Mouse (Mus musculus): Measurements from ENCODE around the gene Lair1. TPM values are rescaled to one million over a fixed set of nuclear protein-coding genes. Genes with fewer than 3 reads are reported as not detected.
"Not testable (repeated sequence)": the region's sequence is repeated elsewhere in the genome, so short reads cannot be mapped to it uniquely, and the experiment has no call there.

Lair1 gene
- polyA plus RNA-seq, 1 experiment = 7.2 TPM

DNA sequence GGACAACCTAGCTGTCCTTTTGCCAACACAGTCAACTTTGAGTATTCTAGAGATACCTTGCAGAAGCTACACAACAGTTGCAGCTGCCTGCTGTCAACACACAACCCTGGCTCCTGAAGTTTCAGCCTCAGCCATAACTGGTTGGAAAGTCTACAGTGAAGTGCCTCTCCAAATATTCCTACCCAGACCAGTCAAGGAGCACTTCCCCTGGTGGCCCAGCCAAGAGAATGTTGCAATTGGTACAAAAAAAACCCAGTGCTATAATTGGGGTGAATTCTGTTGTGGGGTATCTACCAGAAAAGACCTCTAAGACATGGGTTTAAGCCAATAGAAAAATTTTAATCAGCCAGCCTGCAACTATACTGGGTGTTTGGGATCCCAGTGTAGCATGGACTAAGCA is 22.6 kb upstream of the Lair1 start:
- Histone ChIP-seq H3K4me3 (replicated peaks; ENCODE audit: extremely low read depth, low read depth, low read length) (no peak overlapping the region), H3K4me1 (ENCODE audit: control insufficient read depth, insufficient read depth, low read length) (peaks cover 7% of the 10 kb centered on the region)
- TF ChIP-seq CTCF (IDR thresholded peaks at IDR 0.05; ENCODE audit: insufficient read depth, low read length) = no peak
- no peak for TF ChIP-seq POLR2A (IDR thresholded peaks at IDR 0.05; ENCODE audit: borderline replicate concordance, extremely low read depth, low read depth, low read length)
- no peak for DNase-seq

DNA sequence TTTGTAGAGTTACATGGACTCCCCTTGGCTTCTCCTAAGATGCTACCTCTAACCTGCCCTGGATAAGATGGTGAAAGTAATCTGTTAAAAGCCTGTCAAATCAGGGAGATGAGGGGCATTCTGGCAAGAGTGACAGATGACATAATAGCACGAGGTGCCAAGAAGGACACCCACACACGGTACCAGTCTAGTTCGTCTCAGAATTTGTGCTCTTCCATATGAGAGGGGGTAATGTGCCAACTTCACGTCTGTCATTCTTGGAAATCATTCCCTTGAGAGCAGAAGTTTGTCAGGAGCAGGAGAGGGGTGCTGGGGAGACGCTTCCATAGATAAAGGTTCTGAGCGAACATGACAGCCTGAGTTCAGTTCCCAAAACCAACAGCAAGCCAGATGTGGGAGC is 21.2 kb upstream of the Lair1 start:
- no peak for DNase-seq
- H3K4me3 ChIP-seq (replicated peaks; ENCODE audit: extremely low read depth, low read depth, low read length) = no peak overlapping the region
- H3K4me1 ChIP-seq (ENCODE audit: control insufficient read depth, insufficient read depth, low read length) = peaks cover 7% of the 10 kb centered on the region
- WGBS = 69% methylated on average over 6 of the region's 6 CpGs
- TF ChIP-seq POLR2A (IDR thresholded peaks at IDR 0.05; ENCODE audit: borderline replicate concordance, extremely low read depth, low read depth, low read length) (no peak), CTCF (IDR thresholded peaks at IDR 0.05; ENCODE audit: insufficient read depth, low read length) (no peak)

DNA sequence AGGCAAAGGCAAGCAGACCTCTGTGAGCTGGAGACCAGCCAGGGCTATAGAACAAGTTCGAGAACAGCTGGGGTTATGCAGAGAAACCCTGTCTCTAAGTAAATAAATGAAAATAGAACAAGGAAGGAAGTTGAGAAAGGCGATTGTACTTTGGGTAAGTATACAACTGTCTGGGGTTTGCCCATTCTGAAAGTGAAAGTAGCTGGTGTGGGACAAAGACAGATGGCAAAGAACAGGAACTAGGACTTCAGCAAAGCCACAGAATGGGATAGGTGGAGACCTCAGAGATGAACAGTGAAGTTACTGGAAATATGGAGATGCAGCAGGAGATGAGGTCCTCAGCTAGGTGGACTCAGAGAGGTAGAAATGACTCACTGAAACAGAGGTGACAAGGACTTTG is 19.8 kb upstream of the Lair1 start:
- DNase-seq = peak; percentile 27
- Histone ChIP-seq H3K4me1 (ENCODE audit: control insufficient read depth, insufficient read depth, low read length) (peaks cover 7% of the 10 kb centered on the region), H3K4me3 (replicated peaks; ENCODE audit: extremely low read depth, low read depth, low read length) (peak overlapping the region; percentile 41)
- WGBS = 0% methylated on average over 2 of the region's 2 CpGs
- no peak for TF ChIP-seq POLR2A (IDR thresholded peaks at IDR 0.05; ENCODE audit: borderline replicate concordance, extremely low read depth, low read depth, low read length)

DNA sequence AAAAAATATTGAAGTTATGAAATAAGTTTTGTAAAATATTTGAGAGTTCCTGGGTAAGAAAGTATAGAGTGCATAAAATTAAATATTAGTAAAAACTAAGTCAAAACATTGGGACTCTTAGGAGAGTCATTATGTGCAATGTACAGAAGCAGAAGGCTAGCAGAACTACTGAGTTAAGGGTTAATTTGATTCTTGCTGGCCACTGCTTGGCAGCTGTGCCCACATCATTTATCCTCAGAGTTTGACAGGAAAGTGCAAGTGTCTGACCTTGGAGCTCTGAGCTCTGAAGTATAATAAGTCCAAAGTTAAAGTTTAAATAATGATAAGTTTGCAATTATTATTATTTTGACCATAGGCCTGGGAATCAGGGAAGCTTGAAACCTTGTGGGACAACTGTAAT is 18.7 kb upstream of the Lair1 start:
- DNase-seq = no peak
- no peak for TF ChIP-seq POLR2A (IDR thresholded peaks at IDR 0.05; ENCODE audit: borderline replicate concordance, extremely low read depth, low read depth, low read length)
- no peak for TF ChIP-seq CTCF (IDR thresholded peaks at IDR 0.05; ENCODE audit: insufficient read depth, low read length)
- H3K4me3 ChIP-seq (replicated peaks; ENCODE audit: extremely low read depth, low read depth, low read length) = no peak overlapping the region
- H3K4me1 ChIP-seq (ENCODE audit: control insufficient read depth, insufficient read depth, low read length) = peaks cover 7% of the 10 kb centered on the region

DNA sequence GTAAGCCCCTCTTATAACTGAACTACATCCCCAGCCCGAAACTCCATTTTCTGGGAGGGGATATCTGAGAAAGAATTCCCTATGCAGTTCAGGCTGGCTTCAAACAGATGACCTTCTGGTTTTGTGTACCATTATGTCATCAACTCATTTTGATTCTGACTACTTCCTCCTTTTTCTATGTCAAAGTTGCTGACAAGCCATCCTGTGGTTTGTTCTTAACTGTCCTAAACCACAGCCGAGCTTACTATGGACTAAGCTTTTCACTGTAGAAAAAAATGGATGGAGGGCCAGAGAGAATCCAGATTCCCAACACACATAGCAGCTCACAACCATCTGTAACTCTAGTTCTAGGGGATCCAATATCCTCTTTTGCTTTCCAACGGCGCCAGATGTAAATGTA is 17.5 kb upstream of the Lair1 start:
- no peak for TF ChIP-seq CTCF (IDR thresholded peaks at IDR 0.05; ENCODE audit: insufficient read depth, low read length)
- no peak for TF ChIP-seq POLR2A (IDR thresholded peaks at IDR 0.05; ENCODE audit: borderline replicate concordance, extremely low read depth, low read depth, low read length)
- 75% methylated on average over 4 of the region's 4 CpGs for WGBS

DNA sequence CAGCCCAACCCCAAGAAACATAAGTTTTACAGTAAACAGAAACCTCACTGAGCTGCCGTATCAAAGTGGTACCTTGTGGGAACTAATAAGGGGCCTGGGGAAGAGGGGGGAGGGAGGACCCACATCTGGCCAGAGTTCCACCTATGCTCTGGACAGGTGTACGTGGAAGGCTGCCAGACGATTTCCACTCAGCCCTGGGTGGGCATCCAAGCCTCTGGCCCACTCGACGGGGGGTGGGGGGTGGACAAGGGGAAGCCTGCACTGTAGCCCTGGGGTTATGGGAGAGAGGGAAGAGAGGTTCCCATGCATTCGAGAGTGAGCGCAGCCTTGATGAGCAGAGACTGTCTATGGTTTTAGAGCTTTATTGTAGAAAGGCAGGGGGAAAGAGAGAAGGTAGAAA is 16.5 kb upstream of the Lair1 start:
- no peak for DNase-seq
- 80% methylated on average over 7 of the region's 7 CpGs for WGBS
- no peak for TF ChIP-seq POLR2A (IDR thresholded peaks at IDR 0.05; ENCODE audit: borderline replicate concordance, extremely low read depth, low read depth, low read length)
- no peak for TF ChIP-seq CTCF (IDR thresholded peaks at IDR 0.05; ENCODE audit: insufficient read depth, low read length)
- no peak overlapping the region for H3K4me3 ChIP-seq (replicated peaks; ENCODE audit: extremely low read depth, low read depth, low read length)
- peaks cover 7% of the 10 kb centered on the region for H3K4me1 ChIP-seq (ENCODE audit: control insufficient read depth, insufficient read depth, low read length)

More for the DNA sequence above, 17.5 kb upstream of the Lair1 start:
- no peak overlapping the region for H3K4me3 ChIP-seq (replicated peaks; ENCODE audit: extremely low read depth, low read depth, low read length)
- H3K4me1 ChIP-seq (ENCODE audit: control insufficient read depth, insufficient read depth, low read length) = peaks cover 7% of the 10 kb centered on the region
- DNase-seq = no peak

DNA sequence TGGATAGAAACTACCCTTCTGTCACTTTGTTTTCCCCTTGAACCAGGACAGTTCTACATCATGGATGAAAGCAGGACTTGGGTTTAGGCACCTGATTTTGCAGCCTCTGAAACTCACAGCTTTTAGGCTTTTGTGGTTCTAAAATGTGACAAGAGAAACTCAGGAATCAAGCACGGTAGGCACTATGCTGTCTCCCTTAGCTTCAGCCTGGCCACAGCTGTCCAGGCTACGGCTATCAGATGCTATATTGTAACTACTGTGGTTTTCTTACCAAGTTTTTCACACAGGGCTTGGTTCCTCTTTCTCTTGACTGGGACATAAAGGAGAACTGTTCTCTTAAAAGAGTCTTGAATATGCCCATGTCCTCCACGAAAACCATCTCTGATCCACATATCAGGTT is 10.1 kb upstream of the Lair1 start:
- 58% methylated on average over 3 of the region's 3 CpGs for WGBS
- no peak for TF ChIP-seq POLR2A (IDR thresholded peaks at IDR 0.05; ENCODE audit: borderline replicate concordance, extremely low read depth, low read depth, low read length)
- TF ChIP-seq CTCF (IDR thresholded peaks at IDR 0.05; ENCODE audit: insufficient read depth, low read length) = no peak
- Histone ChIP-seq H3K4me1 (ENCODE audit: control insufficient read depth, insufficient read depth, low read length) (no peaks in the 10 kb centered on the region), H3K4me3 (replicated peaks; ENCODE audit: extremely low read depth, low read depth, low read length) (no peak overlapping the region)
- DNase-seq = no peak

DNA sequence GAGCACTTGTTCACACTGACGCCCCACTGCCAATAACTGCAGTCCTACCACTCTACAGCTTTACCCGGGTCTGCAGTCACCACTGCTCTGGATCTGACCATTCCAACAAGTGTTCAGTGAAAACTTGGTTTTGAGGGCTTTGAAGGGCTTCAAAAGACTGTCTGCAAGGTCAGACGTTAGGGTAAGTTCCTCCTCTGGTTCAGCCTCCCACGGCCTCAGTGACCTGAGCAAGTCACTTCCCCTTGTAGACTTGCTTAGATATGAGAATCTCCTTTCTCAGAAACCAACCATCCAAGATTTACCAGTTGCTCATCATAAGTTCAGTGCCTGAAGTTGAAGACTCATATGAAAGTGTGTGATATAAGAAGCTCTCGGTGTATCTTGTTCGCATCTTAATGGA is 8.1 kb upstream of the Lair1 start:
- no peak overlapping the region for H3K4me3 ChIP-seq (replicated peaks; ENCODE audit: extremely low read depth, low read depth, low read length)
- TF ChIP-seq POLR2A (IDR thresholded peaks at IDR 0.05; ENCODE audit: borderline replicate concordance, extremely low read depth, low read depth, low read length) = no peak
- TF ChIP-seq CTCF (IDR thresholded peaks at IDR 0.05; ENCODE audit: insufficient read depth, low read length) = no peak
- DNase-seq = no peak
- no peaks in the 10 kb centered on the region for H3K4me1 ChIP-seq (ENCODE audit: control insufficient read depth, insufficient read depth, low read length)
- 75% methylated on average over 6 of the region's 6 CpGs for WGBS

DNA sequence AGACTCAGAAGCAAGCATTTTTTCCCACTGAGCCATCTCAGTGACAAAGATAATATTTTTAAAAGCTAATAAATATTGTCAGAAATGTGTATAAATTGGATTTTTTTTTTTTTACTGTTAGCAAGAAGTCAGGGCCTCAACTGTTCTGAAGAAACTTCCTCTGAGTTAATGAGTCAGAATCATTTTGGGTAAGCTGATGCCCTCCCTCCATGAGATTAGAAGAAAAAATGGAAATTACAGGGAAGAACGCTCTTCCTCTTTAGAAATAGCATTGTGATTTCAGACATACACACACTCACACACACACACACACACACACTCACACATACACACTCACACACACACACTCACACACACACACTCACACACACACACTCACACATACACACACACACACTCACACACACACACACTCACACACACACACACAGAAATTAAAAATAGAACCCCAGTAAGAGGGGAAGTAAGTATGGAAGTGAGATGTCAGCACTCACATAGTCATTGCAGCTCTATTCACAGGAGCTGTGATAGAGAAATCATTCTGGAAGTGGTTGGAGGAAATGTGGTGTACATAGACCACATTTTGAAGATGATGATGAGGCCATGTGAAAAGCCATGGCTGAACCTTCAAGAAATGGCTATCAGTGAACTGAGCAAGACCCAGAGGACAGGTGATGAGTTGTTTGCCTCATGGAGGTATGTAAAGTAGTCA is 866 bp upstream of the Lair1 start:
- no peak for TF ChIP-seq CTCF (IDR thresholded peaks at IDR 0.05; ENCODE audit: insufficient read depth, low read length)
- TF ChIP-seq POLR2A (IDR thresholded peaks at IDR 0.05; ENCODE audit: borderline replicate concordance, extremely low read depth, low read depth, low read length) = no peak
- Histone ChIP-seq H3K4me1 (ENCODE audit: control insufficient read depth, insufficient read depth, low read length) (no peaks in the 10 kb centered on the region), H3K4me3 (replicated peaks; ENCODE audit: extremely low read depth, low read depth, low read length) (no peak overlapping the region)
- 78% methylated on average over 1 of the region's 1 CpGs for WGBS
- DNase-seq = no peak

DNA sequence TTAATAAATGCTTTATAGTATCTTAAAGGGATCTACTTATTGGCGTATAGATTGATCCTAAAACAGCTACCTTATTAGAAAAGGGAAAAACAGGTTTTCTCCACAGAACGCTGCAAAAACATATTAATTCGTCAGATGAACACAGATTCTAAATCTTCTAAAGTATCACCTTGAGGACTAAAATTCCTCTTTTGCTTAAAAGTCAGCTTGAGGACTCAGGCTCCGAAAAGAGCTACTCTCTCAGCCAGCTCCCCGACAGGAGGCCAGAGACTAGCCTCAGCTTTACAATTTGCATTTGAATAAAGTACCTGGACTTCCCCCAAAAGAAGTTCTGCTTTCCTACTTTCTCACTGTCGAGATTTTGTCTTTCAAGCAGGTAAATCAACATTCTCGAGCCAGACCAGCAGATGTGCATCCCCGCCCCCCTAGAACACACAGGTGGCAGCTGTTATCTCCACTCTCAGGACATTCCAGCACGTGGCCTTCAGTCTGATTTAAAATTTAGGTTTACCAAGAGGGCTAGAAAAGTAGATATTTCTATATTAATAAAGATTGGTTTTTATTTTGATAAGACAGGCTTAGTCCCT is 2.3 kb downstream of the Lair1 start:
- not testable (repeated sequence) for DNase-seq; H3K4me1 ChIP-seq (ENCODE audit: control insufficient read depth, insufficient read depth, low read length); H3K4me3 ChIP-seq (replicated peaks; ENCODE audit: extremely low read depth, low read depth, low read length)
- WGBS = 50% methylated on average over 9 of the region's 9 CpGs

Measured in lung, adult 2 months (tissue).